Mouse (Mus musculus): ENCODE results near the gene Sik1. TPM values are rescaled to one million over a fixed set of nuclear protein-coding genes. Genes with fewer than 3 reads are reported as not detected.
A peak's percentile ranks its signal among the peaks of the same experiment; 100 is the strongest.

Sik1 gene
- polyA plus RNA-seq, 1 experiment from 2014 or later: 16.2 TPM

GRCm38 (mm10) chr17:31821136-31821933, 34.3 kb downstream of the Sik1 start:
- Histone ChIP-seq H3K27ac (ENCODE audit: low read depth, low read length) (no peak overlapping the region), H3K36me3 (ENCODE audit: control insufficient read depth, insufficient read depth, low read length) (no peaks in the 10 kb centered on the region), H3K4me2 (ENCODE audit: low read length) (no peak overlapping the region), H3K4me1 (ENCODE audit: control insufficient read depth, insufficient read depth, low read depth, low read length) (peaks cover 12% of the 10 kb centered on the region), H3K27me3 (replicated peaks; ENCODE audit: control insufficient read depth, insufficient read depth, low read length) (no peaks in the 10 kb centered on the region), H3K4me3 (ENCODE audit: low read length) (no peak overlapping the region), H3K9me3 (ENCODE audit: control insufficient read depth, low read length) (no peaks in the 10 kb centered on the region), H3K9ac (ENCODE audit: low read depth, low read length) (peak overlapping the region; percentile 35; the same call in 1 of the 2 replicates)
- ATAC-seq: no peak
- 49% methylated on average over 12 of the region's 13 CpGs for WGBS

- WGBS: 41% methylated on average over 4 of the region's 4 CpGs
- no peak for ATAC-seq
These were observed 35.3 kb downstream of the Sik1 start for GRCm38 (mm10) chr17:31820099-31820846.

GRCm38 (mm10) chr17:31819372-31819771, 36.2 kb downstream of the Sik1 start:
- Histone ChIP-seq H3K4me3 (ENCODE audit: low read length) (no peak overlapping the region), H3K27ac (ENCODE audit: low read depth, low read length) (no peak overlapping the region), H3K27me3 (replicated peaks; ENCODE audit: control insufficient read depth, insufficient read depth, low read length) (no peaks in the 10 kb centered on the region), H3K9ac (ENCODE audit: low read depth, low read length) (no peak overlapping the region), H3K4me1 (ENCODE audit: control insufficient read depth, insufficient read depth, low read depth, low read length) (peaks cover 17% of the 10 kb centered on the region), H3K36me3 (ENCODE audit: control insufficient read depth, insufficient read depth, low read length) (no peaks in the 10 kb centered on the region), H3K4me2 (ENCODE audit: low read length) (no peak overlapping the region), H3K9me3 (ENCODE audit: control insufficient read depth, low read length) (no peaks in the 10 kb centered on the region)
- no peak for ATAC-seq
- 61% methylated on average over 9 of the region's 9 CpGs for WGBS

More at GRCm38 (mm10) chr17:31820099-31820846, 35.3 kb downstream of the Sik1 start:
- no peak overlapping the region for H3K9ac ChIP-seq (ENCODE audit: low read depth, low read length)
- no peak overlapping the region for H3K27ac ChIP-seq (ENCODE audit: low read depth, low read length)
- H3K4me3 ChIP-seq (ENCODE audit: low read length): no peak overlapping the region
- H3K36me3 ChIP-seq (ENCODE audit: control insufficient read depth, insufficient read depth, low read length): no peaks in the 10 kb centered on the region
- H3K9me3 ChIP-seq (ENCODE audit: control insufficient read depth, low read length): no peaks in the 10 kb centered on the region
- no peak overlapping the region for H3K4me2 ChIP-seq (ENCODE audit: low read length)
- peaks cover 12% of the 10 kb centered on the region for H3K4me1 ChIP-seq (ENCODE audit: control insufficient read depth, insufficient read depth, low read depth, low read length)
- H3K27me3 ChIP-seq (replicated peaks; ENCODE audit: control insufficient read depth, insufficient read depth, low read length): no peaks in the 10 kb centered on the region

GRCm38 (mm10) chr17:31817815-31818214, 37.8 kb downstream of the Sik1 start:
- Histone ChIP-seq H3K36me3 (ENCODE audit: control insufficient read depth, insufficient read depth, low read length) (no peaks in the 10 kb centered on the region), H3K4me2 (ENCODE audit: low read length) (no peak overlapping the region), H3K27ac (ENCODE audit: low read depth, low read length) (peak overlapping the region; percentile 65; the same call in 1 of the 2 replicates), H3K9ac (ENCODE audit: low read depth, low read length) (no peak overlapping the region), H3K4me1 (ENCODE audit: control insufficient read depth, insufficient read depth, low read depth, low read length) (peaks cover 20% of the 10 kb centered on the region), H3K4me3 (ENCODE audit: low read length) (no peak overlapping the region), H3K9me3 (ENCODE audit: control insufficient read depth, low read length) (no peaks in the 10 kb centered on the region), H3K27me3 (replicated peaks; ENCODE audit: control insufficient read depth, insufficient read depth, low read length) (no peaks in the 10 kb centered on the region)
- no peak for ATAC-seq
- WGBS: 100% methylated on average over 1 of the region's 1 CpGs

GRCm38 (mm10) chr17:31817203-31817602, 38.4 kb downstream of the Sik1 start:
- Histone ChIP-seq H3K36me3 (ENCODE audit: control insufficient read depth, insufficient read depth, low read length) (no peaks in the 10 kb centered on the region), H3K27ac (ENCODE audit: low read depth, low read length) (peak overlapping the region; percentile 65), H3K4me2 (ENCODE audit: low read length) (no peak overlapping the region), H3K27me3 (replicated peaks; ENCODE audit: control insufficient read depth, insufficient read depth, low read length) (no peaks in the 10 kb centered on the region), H3K9ac (ENCODE audit: low read depth, low read length) (no peak overlapping the region), H3K9me3 (ENCODE audit: control insufficient read depth, low read length) (no peaks in the 10 kb centered on the region), H3K4me1 (ENCODE audit: control insufficient read depth, insufficient read depth, low read depth, low read length) (peaks cover 20% of the 10 kb centered on the region), H3K4me3 (ENCODE audit: low read length) (no peak overlapping the region)
- 26% methylated on average over 5 of the region's 5 CpGs for WGBS
- ATAC-seq: peak; percentile 82

- no peak overlapping the region for H3K9ac ChIP-seq (ENCODE audit: low read depth, low read length)
- no peak overlapping the region for H3K4me3 ChIP-seq (ENCODE audit: low read length)
- no peaks in the 10 kb centered on the region for H3K9me3 ChIP-seq (ENCODE audit: control insufficient read depth, low read length)
- H3K4me2 ChIP-seq (ENCODE audit: low read length): no peak overlapping the region
- ATAC-seq: no peak
- 71% methylated on average over 1 of the region's 1 CpGs for WGBS
- H3K27ac ChIP-seq (ENCODE audit: low read depth, low read length): no peak overlapping the region; the same call in 1 of the 2 replicates
- no peaks in the 10 kb centered on the region for H3K36me3 ChIP-seq (ENCODE audit: control insufficient read depth, insufficient read depth, low read length)
- peaks cover 21% of the 10 kb centered on the region for H3K4me1 ChIP-seq (ENCODE audit: control insufficient read depth, insufficient read depth, low read depth, low read length)
- 0 out of 2 replicates have a peak, but pooled peaks cover 2% of the 10 kb centered on the region for H3K27me3 ChIP-seq (replicated peaks; ENCODE audit: control insufficient read depth, insufficient read depth, low read length)
These were observed 40.8 kb downstream of the Sik1 start for GRCm38 (mm10) chr17:31814848-31815247.

GRCm38 (mm10) chr17:31813938-31814622, 41.5 kb downstream of the Sik1 start:
- Histone ChIP-seq H3K36me3 (ENCODE audit: control insufficient read depth, insufficient read depth, low read length) (no peaks in the 10 kb centered on the region), H3K4me3 (ENCODE audit: low read length) (no peak overlapping the region), H3K4me2 (ENCODE audit: low read length) (no peak overlapping the region), H3K9ac (ENCODE audit: low read depth, low read length) (no peak overlapping the region), H3K9me3 (ENCODE audit: control insufficient read depth, low read length) (no peaks in the 10 kb centered on the region), H3K27me3 (replicated peaks; ENCODE audit: control insufficient read depth, insufficient read depth, low read length) (0 out of 2 replicates have a peak, but pooled peaks cover 2% of the 10 kb centered on the region), H3K4me1 (ENCODE audit: control insufficient read depth, insufficient read depth, low read depth, low read length) (peaks cover 22% of the 10 kb centered on the region), H3K27ac (ENCODE audit: low read depth, low read length) (no peak overlapping the region)
- 35% methylated on average over 3 of the region's 3 CpGs for WGBS
- ATAC-seq: peak; percentile 37; the same call in 1 of the 2 replicates

GRCm38 (mm10) chr17:31811333-31811732, 44.3 kb downstream of the Sik1 start:
- no peak for ATAC-seq
- Histone ChIP-seq H3K4me1 (ENCODE audit: control insufficient read depth, insufficient read depth, low read depth, low read length) (peaks cover 13% of the 10 kb centered on the region), H3K27ac (ENCODE audit: low read depth, low read length) (no peak overlapping the region), H3K4me2 (ENCODE audit: low read length) (no peak overlapping the region), H3K9ac (ENCODE audit: low read depth, low read length) (no peak overlapping the region), H3K27me3 (replicated peaks; ENCODE audit: control insufficient read depth, insufficient read depth, low read length) (0 out of 2 replicates have a peak, but pooled peaks cover 2% of the 10 kb centered on the region), H3K36me3 (ENCODE audit: control insufficient read depth, insufficient read depth, low read length) (no peaks in the 10 kb centered on the region), H3K9me3 (ENCODE audit: control insufficient read depth, low read length) (no peaks in the 10 kb centered on the region), H3K4me3 (ENCODE audit: low read length) (no peak overlapping the region)
- 44% methylated on average over 4 of the region's 4 CpGs for WGBS

All from hindbrain, embryonic 16.5 days (tissue).